Mouse (Mus musculus): Measurements from ENCODE around the gene Mad1l1. TPM values are rescaled to one million over a fixed set of nuclear protein-coding genes. Genes with fewer than 3 reads are reported as not detected.
"Not testable (repeated sequence)": the region's sequence is repeated elsewhere in the genome, so short reads cannot be mapped to it uniquely, and the experiment has no call there.

Gene Mad1l1
- 43.7 and 44.2 TPM in 2 replicates for polyA plus RNA-seq (2014; fragmentation: Nextera tagmentation; extraction: Ambion mirVana)

DNA sequence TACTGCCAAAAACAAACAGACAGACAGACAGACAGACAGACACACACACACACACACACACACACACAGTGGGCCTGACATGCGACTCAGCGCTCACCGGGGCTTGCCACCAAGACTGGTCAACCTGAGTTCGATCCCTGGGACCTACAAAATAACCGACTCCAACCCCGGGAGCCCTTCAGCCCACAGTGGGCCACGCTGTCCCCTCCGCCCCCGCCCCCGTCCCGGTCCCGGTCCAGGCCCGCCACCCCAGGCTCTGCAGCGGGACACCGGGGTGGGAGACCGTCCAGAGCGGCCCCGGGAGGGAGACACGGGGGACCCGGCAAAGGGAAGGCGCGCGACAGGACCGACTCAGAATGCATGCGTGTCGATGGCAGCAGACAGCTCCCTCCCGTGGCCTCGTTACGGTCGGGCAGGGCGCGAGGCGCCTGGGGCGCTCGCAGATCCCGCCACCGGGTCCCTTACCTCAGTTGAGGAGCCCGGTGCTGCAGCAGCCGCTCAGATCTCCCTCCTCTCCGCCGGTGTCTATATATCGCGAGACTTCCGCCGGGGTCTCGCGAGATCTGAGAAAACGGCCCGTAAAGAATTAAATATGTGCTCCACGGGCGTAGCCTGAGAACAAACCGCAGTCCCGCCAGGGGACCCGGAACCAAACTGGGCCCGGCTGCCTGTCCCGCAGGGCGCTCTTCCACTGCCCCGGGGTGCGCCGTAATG, at the start of gene Mad1l1, which contains the start of gene Nudt1:
Gene Mad1l1, minus strand, starts transcription at position 511 of the 714 bp plus-strand sequence.
Gene Nudt1, plus strand, starts transcription at position 615 of the 714 bp plus-strand sequence.
- DNase-seq (ENCODE audit: low spot score) (peak; percentile 97), ATAC-seq (replicated peaks; ENCODE audit: insufficient number of reproducible peaks, low FRiP score, low TSS enrichment, low read depth) (peak; percentile 80)
- peak within 1 kb of the TSS; percentile 69 for H3K4me2 ChIP-seq (ENCODE audit: low read depth, low read length)
- WGBS, result under 1% methylated on average over 55 of the region's 60 CpGs
- no peaks in the 10 kb centered on the region for H3K9me3 ChIP-seq (replicated peaks; ENCODE audit: control insufficient read depth, low read length)
- peak within 1 kb of the TSS; percentile 44; the same call in 1 of the 2 replicates for H3K27ac ChIP-seq (replicated peaks; ENCODE audit: low read depth, low read length)
- no peaks in the 10 kb centered on the region for H3K27me3 ChIP-seq (ENCODE audit: control insufficient read depth, insufficient read depth, low read length)
- H3K36me3 ChIP-seq (replicated peaks; ENCODE audit: control insufficient read depth, insufficient read depth, low read depth, low read length), result no peaks in the 10 kb centered on the region; the same call in 1 of the 2 replicates
- peak within 1 kb of the TSS; percentile 98 for H3K9ac ChIP-seq (replicated peaks; ENCODE audit: low read length)
- H3K4me3 ChIP-seq (ENCODE audit: low read depth, low read length), result peak within 1 kb of the TSS; percentile 95
- H3K4me1 ChIP-seq (ENCODE audit: control insufficient read depth, insufficient read depth, low read length), result no peaks in the 10 kb centered on the region

DNA sequence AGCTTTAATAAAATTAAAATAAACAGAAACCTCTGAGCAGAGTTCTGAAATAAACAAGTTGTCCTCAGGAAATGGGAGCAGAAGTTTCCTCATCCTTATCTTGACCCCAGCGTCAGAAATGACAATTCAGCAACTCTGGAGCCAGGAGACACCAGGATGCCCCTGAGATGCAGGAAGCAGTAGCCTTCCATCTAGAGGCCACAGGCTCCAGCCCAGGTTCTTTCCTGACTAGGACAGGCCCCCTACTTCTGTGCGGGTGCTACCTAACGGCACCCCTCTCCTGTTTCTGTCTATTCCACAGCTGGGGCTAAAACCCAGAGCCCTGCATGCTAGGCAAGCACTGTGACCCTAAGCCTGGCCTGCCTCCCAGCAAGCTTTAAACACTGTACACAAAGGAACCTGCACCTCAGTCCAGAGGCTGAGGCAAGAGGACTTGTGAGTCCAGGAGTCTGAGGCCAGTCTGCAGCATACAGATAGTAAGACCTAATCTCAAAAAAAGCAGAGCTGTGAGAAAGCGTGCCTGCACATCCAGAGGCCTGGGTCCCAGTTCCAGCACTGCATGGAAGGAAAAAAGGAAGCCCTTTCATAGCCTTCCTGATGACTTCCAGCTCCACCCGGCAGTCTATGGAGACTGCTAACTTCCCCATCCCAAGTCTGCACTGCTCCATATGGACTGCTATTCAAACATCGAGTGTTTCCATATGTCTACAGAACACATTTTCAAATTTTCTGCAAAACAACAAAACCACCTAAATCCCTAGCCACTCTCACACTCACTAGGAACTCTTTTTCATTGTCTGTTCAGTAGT, 49.3 kb upstream of the Mad1l1 start:
- 73% methylated on average over 6 of the region's 6 CpGs for WGBS
- peak overlapping the region; percentile 9; the same call in 1 of the 2 replicates for H3K9ac ChIP-seq (replicated peaks; ENCODE audit: low read length)
- H3K27ac ChIP-seq (replicated peaks; ENCODE audit: low read depth, low read length), result no peak overlapping the region
- no peaks in the 10 kb centered on the region for H3K27me3 ChIP-seq (ENCODE audit: control insufficient read depth, insufficient read depth, low read length)
- no peak overlapping the region for H3K4me2 ChIP-seq (ENCODE audit: low read depth, low read length)
- H3K9me3 ChIP-seq (replicated peaks; ENCODE audit: control insufficient read depth, low read length), result no peaks in the 10 kb centered on the region
- no peak for DNase-seq (ENCODE audit: low spot score)
- ATAC-seq (replicated peaks; ENCODE audit: insufficient number of reproducible peaks, low FRiP score, low TSS enrichment, low read depth), result no peak
- H3K4me1 ChIP-seq (ENCODE audit: control insufficient read depth, insufficient read depth, low read length), result no peaks in the 10 kb centered on the region
- no peak overlapping the region for H3K4me3 ChIP-seq (ENCODE audit: low read depth, low read length)
- no peaks in the 10 kb centered on the region for H3K36me3 ChIP-seq (replicated peaks; ENCODE audit: control insufficient read depth, insufficient read depth, low read depth, low read length)

DNA sequence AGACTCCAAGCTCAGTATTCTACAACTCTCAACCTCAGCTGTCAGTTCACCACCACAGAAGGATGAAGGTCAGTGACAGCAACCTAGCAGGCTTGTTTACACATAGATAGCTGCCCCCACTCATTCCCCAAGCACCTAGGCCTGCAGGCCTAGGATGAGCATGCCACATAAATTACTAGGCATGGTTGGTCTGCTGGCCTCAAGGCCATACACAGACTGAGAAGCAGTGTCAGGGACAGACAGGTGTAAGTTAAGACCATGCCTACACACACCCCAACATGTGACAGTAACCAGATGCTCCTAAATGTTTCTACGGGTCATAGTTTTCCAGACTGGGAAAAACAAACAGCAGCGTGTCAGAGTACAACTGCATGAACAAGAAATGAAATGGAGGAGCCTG, 48.1 kb upstream of the Mad1l1 start:
- no peaks in the 10 kb centered on the region for H3K4me1 ChIP-seq (ENCODE audit: control insufficient read depth, insufficient read depth, low read length)
- no peak overlapping the region for H3K4me3 ChIP-seq (ENCODE audit: low read depth, low read length)
- no peaks in the 10 kb centered on the region for H3K9me3 ChIP-seq (replicated peaks; ENCODE audit: control insufficient read depth, low read length)
- no peak overlapping the region for H3K4me2 ChIP-seq (ENCODE audit: low read depth, low read length)
- H3K9ac ChIP-seq (replicated peaks; ENCODE audit: low read length), result no peak overlapping the region
- H3K36me3 ChIP-seq (replicated peaks; ENCODE audit: control insufficient read depth, insufficient read depth, low read depth, low read length), result no peaks in the 10 kb centered on the region
- ATAC-seq (replicated peaks; ENCODE audit: insufficient number of reproducible peaks, low FRiP score, low TSS enrichment, low read depth) (no peak), DNase-seq (ENCODE audit: low spot score) (no peak)
- H3K27me3 ChIP-seq (ENCODE audit: control insufficient read depth, insufficient read depth, low read length), result no peaks in the 10 kb centered on the region
- WGBS, result 88% methylated on average over 2 of the region's 2 CpGs
- H3K27ac ChIP-seq (replicated peaks; ENCODE audit: low read depth, low read length), result no peak overlapping the region

DNA sequence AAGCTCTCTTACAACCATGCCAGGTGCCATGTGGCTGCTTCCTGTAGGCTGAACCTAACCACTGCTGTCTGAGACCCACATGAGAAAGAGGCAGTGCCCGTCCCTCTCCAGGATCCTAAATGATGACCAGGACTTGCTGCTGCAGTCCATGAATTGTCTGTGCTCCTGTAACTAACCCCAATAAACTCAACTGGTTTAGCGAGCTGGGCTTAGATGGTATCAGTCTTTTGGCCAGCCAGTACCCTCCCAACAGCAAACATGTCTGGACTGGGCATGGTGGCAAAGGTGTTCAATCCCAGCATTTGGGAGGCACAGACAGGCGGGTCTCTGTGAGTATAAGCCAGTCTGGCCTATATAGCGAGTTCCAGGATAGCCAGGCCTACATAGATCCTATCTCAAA, 47.6 kb upstream of the Mad1l1 start:
- 91% methylated on average over 4 of the region's 4 CpGs for WGBS
- no peak for DNase-seq (ENCODE audit: low spot score)
- Histone ChIP-seq H3K4me3 (ENCODE audit: low read depth, low read length) (no peak overlapping the region), H3K4me1 (ENCODE audit: control insufficient read depth, insufficient read depth, low read length) (no peaks in the 10 kb centered on the region), H3K27ac (replicated peaks; ENCODE audit: low read depth, low read length) (no peak overlapping the region), H3K27me3 (ENCODE audit: control insufficient read depth, insufficient read depth, low read length) (no peaks in the 10 kb centered on the region), H3K36me3 (replicated peaks; ENCODE audit: control insufficient read depth, insufficient read depth, low read depth, low read length) (no peaks in the 10 kb centered on the region), H3K9ac (replicated peaks; ENCODE audit: low read length) (no peak overlapping the region), H3K9me3 (replicated peaks; ENCODE audit: control insufficient read depth, low read length) (no peaks in the 10 kb centered on the region), H3K4me2 (ENCODE audit: low read depth, low read length) (no peak overlapping the region)
- no peak for ATAC-seq (replicated peaks; ENCODE audit: insufficient number of reproducible peaks, low FRiP score, low TSS enrichment, low read depth)

DNA sequence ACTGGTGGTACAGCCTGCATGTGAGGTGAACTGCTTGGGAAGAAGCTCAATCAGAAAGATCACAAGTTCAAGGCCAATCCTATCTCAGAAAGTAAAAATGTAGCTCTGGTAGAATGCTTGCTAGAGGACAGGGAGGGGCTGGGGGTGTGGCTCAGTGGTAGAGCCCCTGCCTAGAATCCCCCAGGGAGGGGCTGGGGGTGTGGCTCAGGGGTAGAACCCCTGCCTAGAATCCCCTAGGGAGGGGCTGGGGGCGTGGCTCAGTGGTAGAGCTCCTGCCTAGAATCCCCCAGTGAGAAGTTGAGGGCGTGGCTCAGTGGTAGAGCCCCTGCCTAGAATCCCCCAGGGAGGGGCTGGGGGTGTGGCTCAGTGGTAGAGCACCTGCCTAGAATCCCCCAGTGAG, 46.8 kb upstream of the Mad1l1 start:
- WGBS, result 94% methylated on average over 2 of the region's 2 CpGs

DNA sequence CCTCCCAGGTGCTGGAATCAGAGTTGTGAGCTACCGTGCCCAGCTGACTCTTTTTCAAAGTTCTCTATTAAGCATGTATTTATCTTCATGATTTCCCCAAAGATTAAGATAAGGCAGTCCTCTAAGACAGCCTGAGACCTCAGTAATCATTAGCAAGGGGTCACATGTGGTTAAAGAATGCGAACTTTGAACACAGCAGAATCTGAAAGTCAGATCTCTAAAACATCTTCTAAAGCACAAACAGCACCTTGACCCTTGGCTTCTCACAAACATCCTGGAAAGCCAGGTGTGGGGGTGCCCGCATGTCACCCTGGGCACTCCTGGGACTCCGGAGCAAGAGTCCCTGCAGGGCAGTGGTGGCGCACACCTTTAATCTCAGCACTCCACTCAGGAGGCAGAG, 43.1 kb upstream of the Mad1l1 start:
- no peak overlapping the region for H3K4me3 ChIP-seq (ENCODE audit: low read depth, low read length)
- ATAC-seq (replicated peaks; ENCODE audit: insufficient number of reproducible peaks, low FRiP score, low TSS enrichment, low read depth), result no peak
- H3K27ac ChIP-seq (replicated peaks; ENCODE audit: low read depth, low read length), result no peak overlapping the region
- no peaks in the 10 kb centered on the region for H3K4me1 ChIP-seq (ENCODE audit: control insufficient read depth, insufficient read depth, low read length)
- H3K27me3 ChIP-seq (ENCODE audit: control insufficient read depth, insufficient read depth, low read length), result no peaks in the 10 kb centered on the region
- DNase-seq (ENCODE audit: low spot score), result no peak
- H3K36me3 ChIP-seq (replicated peaks; ENCODE audit: control insufficient read depth, insufficient read depth, low read depth, low read length), result no peaks in the 10 kb centered on the region
- WGBS, result 93% methylated on average over 5 of the region's 5 CpGs
- no peak overlapping the region for H3K4me2 ChIP-seq (ENCODE audit: low read depth, low read length)
- H3K9ac ChIP-seq (replicated peaks; ENCODE audit: low read length), result no peak overlapping the region
- H3K9me3 ChIP-seq (replicated peaks; ENCODE audit: control insufficient read depth, low read length), result no peaks in the 10 kb centered on the region

More for the DNA sequence above, 46.8 kb upstream of the Mad1l1 start:
- ATAC-seq (replicated peaks; ENCODE audit: insufficient number of reproducible peaks, low FRiP score, low TSS enrichment, low read depth); H3K9me3 ChIP-seq (replicated peaks; ENCODE audit: control insufficient read depth, low read length); H3K36me3 ChIP-seq (replicated peaks; ENCODE audit: control insufficient read depth, insufficient read depth, low read depth, low read length); H3K4me1 ChIP-seq (ENCODE audit: control insufficient read depth, insufficient read depth, low read length); H3K27me3 ChIP-seq (ENCODE audit: control insufficient read depth, insufficient read depth, low read length); H3K27ac ChIP-seq (replicated peaks; ENCODE audit: low read depth, low read length); H3K4me2 ChIP-seq (ENCODE audit: low read depth, low read length); H3K9ac ChIP-seq (replicated peaks; ENCODE audit: low read length); DNase-seq (ENCODE audit: low spot score); H3K4me3 ChIP-seq (ENCODE audit: low read depth, low read length): not testable (repeated sequence)

DNA sequence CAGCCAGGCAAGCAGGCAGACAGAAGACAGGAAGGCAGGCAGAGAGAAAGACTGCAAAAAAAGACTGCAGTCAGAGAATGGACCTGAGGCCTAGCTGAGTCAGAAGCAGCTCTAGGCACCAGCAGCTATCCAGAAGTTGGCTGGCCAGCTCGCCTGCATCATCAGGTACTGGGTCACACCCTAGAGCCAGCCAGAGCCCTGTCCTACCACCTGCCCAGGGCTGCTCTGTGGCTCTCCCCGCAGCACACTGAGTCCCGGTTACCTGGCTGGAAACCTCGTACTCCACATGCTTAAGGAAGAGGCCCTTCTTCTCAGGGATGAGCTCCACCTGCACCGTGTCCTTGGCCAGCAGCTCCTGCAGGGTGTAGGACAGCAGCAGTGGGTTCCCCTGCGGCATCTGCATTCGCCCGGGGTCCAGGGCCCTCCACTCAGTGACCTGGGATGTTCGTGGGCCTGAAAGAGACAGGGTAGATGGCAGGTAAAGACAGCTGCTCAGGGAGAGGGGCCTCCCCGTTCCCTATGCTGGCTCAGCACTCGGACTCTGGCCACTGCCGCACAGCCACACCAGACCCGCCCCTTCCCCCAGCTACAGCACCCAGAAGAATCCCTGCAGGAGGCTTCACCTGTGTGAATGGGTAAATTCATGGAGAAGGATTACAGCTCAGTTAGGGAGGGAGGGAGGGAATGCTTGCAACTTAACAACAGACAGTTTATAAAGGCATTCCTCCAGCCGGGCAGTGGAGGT, 38.8 kb upstream of the Mad1l1 start:
- 72% methylated on average over 14 of the region's 14 CpGs for WGBS
- no peak for ATAC-seq (replicated peaks; ENCODE audit: insufficient number of reproducible peaks, low FRiP score, low TSS enrichment, low read depth)

More for the DNA sequence above, 38.8 kb upstream of the Mad1l1 start:
- no peak overlapping the region for H3K9ac ChIP-seq (replicated peaks; ENCODE audit: low read length)
- H3K27ac ChIP-seq (replicated peaks; ENCODE audit: low read depth, low read length), result no peak overlapping the region
- no peak overlapping the region for H3K4me2 ChIP-seq (ENCODE audit: low read depth, low read length)
- DNase-seq (ENCODE audit: low spot score), result no peak
- no peaks in the 10 kb centered on the region; the same call in none of the 2 replicates for H3K36me3 ChIP-seq (replicated peaks; ENCODE audit: control insufficient read depth, insufficient read depth, low read depth, low read length)
- no peaks in the 10 kb centered on the region for H3K27me3 ChIP-seq (ENCODE audit: control insufficient read depth, insufficient read depth, low read length)
- H3K4me3 ChIP-seq (ENCODE audit: low read depth, low read length), result no peak overlapping the region
- H3K9me3 ChIP-seq (replicated peaks; ENCODE audit: control insufficient read depth, low read length), result no peaks in the 10 kb centered on the region
- no peaks in the 10 kb centered on the region for H3K4me1 ChIP-seq (ENCODE audit: control insufficient read depth, insufficient read depth, low read length)
